Mouse (Mus musculus) CH12.LX (cell line): ENCODE results near the gene Nkx2-3.

Experiments used
- BHLHE40 ChIP-seq: IDR thresholded peaks from 2 replicates; pipeline ENCODE4 v1.6.1; 2011; ENCODE audit warnings: mild to moderate bottlenecking, low read depth, low read length, improper control_type of control experiment
- CHD2 ChIP-seq: IDR thresholded peaks from 2 replicates; pipeline ENCODE4 v1.6.1; 2011; ENCODE audit warnings: low read length, improper control_type of control experiment
- CTCF ChIP-seq, 2 experiments: IDR thresholded peaks in 1 of 2; conservative IDR thresholded peaks in 1 of 2; 2 replicates each; pipeline ENCODE4 v1.5.1; 2011 to 2012; ENCODE audit warnings: low read depth in 2 of 2, low read length in 2 of 2, improper control_type of control experiment in 1 of 2, inconsistent platforms in 1 of 2, mild to moderate bottlenecking in 1 of 2, moderate library complexity in 1 of 2
- EP300 ChIP-seq: IDR thresholded peaks from 2 replicates; pipeline ENCODE4 v1.6.1; 2011; ENCODE audit warnings: low read length, improper control_type of control experiment
- GABPA ChIP-seq: IDR thresholded peaks from 2 replicates; pipeline ENCODE4 v1.6.1; 2012; ENCODE audit warnings: low read depth, low read length, improper control_type of control experiment, inconsistent platforms; ENCODE audit not compliant: insufficient replicate concordance
- HCFC1 ChIP-seq: IDR thresholded peaks from 2 replicates; pipeline ENCODE4 v1.6.1; 2012; ENCODE audit warnings: low read depth, mild to moderate bottlenecking, inconsistent platforms, low read length, improper control_type of control experiment
- JUND ChIP-seq: conservative IDR thresholded peaks from 2 replicates; pipeline ENCODE4 v1.6.1; 2011; ENCODE audit warnings: low read depth, low read length, improper control_type of control experiment
- MAFK ChIP-seq: IDR thresholded peaks from 2 replicates; pipeline ENCODE4 v1.6.1; 2011; ENCODE audit warnings: low read length, improper control_type of control experiment; ENCODE audit not compliant: insufficient replicate concordance
- MAX ChIP-seq: IDR thresholded peaks from 2 replicates; pipeline ENCODE4 v1.6.1; 2011; ENCODE audit warnings: low read length, improper control_type of control experiment
- NRF1 ChIP-seq: IDR thresholded peaks from 2 replicates; pipeline ENCODE4 v1.6.1; 2014; ENCODE audit warnings: low read depth, mild to moderate bottlenecking, inconsistent platforms, low read length, improper control_type of control experiment, moderate library complexity
- POLR2A ChIP-seq: IDR thresholded peaks from 2 replicates; pipeline ENCODE4 v1.6.1; 2011; ENCODE audit warnings: low read depth, mild to moderate bottlenecking, improper control_type of control experiment, low read length
- RCOR1 ChIP-seq: conservative IDR thresholded peaks from 2 replicates; pipeline ENCODE4 v1.6.1; 2012; ENCODE audit warnings: low read depth, mild to moderate bottlenecking, inconsistent platforms, low read length, improper control_type of control experiment
- SIN3A ChIP-seq: IDR thresholded peaks from 2 replicates; pipeline ENCODE4 v1.6.1; 2012; ENCODE audit warnings: low read length, improper control_type of control experiment, inconsistent platforms

DNA sequence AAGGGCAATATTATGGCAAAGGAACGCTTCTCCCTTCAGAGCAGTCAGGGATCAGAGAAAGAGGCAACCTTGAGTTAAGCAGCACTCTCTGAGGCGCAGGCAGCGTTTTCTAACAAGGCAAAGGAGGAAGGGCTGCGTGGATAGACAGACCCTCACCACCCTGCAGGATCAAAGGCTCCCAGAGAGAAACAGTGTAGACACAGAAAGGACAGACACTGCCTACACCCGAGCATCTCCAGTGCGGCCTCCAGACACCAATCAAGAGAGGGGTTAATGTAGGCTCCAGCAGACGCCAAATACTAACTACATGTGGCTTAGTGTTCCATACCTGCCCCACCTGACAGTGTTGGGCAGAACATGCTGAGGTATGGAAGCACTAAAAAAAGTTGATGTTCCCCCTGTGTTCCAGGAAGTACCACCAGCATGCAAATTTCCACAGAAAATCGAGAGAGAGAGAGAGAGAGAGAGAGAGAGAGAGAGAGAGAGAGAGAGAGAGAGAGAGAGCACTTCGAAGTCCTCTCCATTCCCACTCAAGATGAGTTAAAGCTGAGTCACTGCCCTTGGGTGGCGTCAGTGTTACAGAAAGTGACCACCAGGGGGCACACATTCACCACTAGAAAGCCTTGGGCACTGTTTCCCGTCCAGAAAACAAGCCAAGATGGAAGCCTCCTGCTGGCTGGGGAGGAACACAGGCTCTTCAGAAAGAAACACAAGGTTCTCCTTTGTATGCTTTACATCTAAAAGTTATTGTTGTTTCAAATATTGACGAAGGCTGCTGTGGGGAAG, 18.5 kb downstream of the Nkx2-3 start:
- TF ChIP-seq MAFK (peak; percentile 84; the same call in 1 of the 2 replicates), CTCF (conservative IDR thresholded peaks at IDR 0.05 in 1 of 2, IDR thresholded peaks at IDR 0.05 in 1 of 2; ENCODE audit: low read depth in 2 of 2, low read length in 2 of 2) (peak; percentile 71 to 98), MAX (no peak), SIN3A (no peak), POLR2A (0 out of 2 replicates have a peak, but pooled peaks have one; percentile 19), EP300 (no peak), NRF1 (no peak), GABPA (no peak), RCOR1 (no peak), CHD2 (no peak), HCFC1 (no peak), JUND (peak; percentile 40; the same call in 1 of the 2 replicates), BHLHE40 (no peak)
